Mouse (Mus musculus): Measurements from ENCODE around the gene Tnpo1. TPM values are rescaled to one million over a fixed set of nuclear protein-coding genes. Genes with fewer than 3 reads are reported as not detected.
A peak's percentile ranks its signal among the peaks of the same experiment; 100 is the strongest.

Gene Tnpo1
- polyA plus RNA-seq, 1 experiment from 2014 or later: 32.2 TPM

DNA sequence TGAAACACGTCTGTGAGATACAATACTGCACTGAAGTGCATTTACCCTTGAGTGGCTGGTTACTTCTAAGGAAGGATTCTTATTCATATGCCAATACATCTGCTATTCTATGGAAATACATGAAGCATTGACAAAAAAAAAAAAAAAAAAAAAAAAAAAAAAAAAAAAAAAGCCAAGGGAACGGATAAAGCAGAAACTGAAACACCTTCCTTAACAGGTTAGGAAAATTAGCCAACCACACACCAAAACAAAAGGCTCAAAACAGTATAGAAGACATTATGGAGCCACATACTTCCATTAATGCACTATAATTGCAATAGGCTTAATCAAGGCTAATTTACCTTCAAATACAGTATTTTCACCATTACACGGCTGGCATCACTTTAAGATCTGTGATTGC lies 51.5 kb downstream of the Tnpo1 start:
- Histone ChIP-seq H3K9me3 (ENCODE audit: control insufficient read depth, low read length) (no peaks in the 10 kb centered on the region), H3K4me3 (ENCODE audit: low read depth, low read length) (no peak overlapping the region), H3K4me1 (replicated peaks; ENCODE audit: control insufficient read depth, insufficient read depth, low read length) (no peaks in the 10 kb centered on the region), H3K4me2 (no peak overlapping the region), H3K27me3 (replicated peaks; ENCODE audit: control insufficient read depth, insufficient read depth, low read length) (no peaks in the 10 kb centered on the region), H3K27ac (ENCODE audit: low read depth, low read length) (no peak overlapping the region), H3K36me3 (ENCODE audit: control insufficient read depth, insufficient read depth, low read length) (peaks cover 47% of the 10 kb centered on the region), H3K9ac (ENCODE audit: low read depth, low read length) (no peak overlapping the region)
- DNase-seq (ENCODE audit: low spot score) (no peak), ATAC-seq (replicated peaks; ENCODE audit: low FRiP score) (no peak)
- WGBS: 94% methylated on average over 3 of the region's 3 CpGs

DNA sequence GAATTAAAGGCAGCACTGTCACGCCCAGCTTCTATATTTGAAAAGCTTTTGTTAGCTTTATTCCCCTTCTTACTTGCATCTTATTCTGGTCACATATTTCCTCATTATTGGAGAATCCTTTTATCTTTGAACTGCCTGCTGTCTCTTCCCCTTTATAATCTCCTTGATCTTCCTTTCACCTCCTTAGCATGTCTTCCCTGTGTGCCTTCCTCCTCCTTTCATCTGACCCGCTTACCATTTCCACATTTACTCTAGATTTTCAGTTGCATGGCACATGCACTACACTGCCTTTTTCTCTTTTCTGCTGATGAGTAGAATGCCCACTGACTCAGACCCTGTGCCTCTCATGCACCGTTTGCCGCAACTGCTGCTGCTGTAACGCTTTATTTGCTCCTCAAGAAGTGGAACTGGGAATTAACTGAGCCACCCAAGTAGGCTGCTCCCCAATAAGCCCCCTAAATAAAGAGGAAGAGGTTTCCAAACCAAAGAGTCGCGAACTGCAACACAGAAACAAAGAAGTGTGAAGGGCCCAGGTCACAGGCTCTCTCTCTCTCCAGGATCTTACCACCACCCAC lies 53.8 kb downstream of the Tnpo1 start:
- no peak overlapping the region for H3K4me3 ChIP-seq (ENCODE audit: low read depth, low read length)
- H3K4me1 ChIP-seq (replicated peaks; ENCODE audit: control insufficient read depth, insufficient read depth, low read length): no peaks in the 10 kb centered on the region
- peaks cover 41% of the 10 kb centered on the region for H3K36me3 ChIP-seq (ENCODE audit: control insufficient read depth, insufficient read depth, low read length)
- ATAC-seq (replicated peaks; ENCODE audit: low FRiP score): no peak
- H3K4me2 ChIP-seq: no peak overlapping the region
- DNase-seq (ENCODE audit: low spot score): no peak
- H3K27ac ChIP-seq (ENCODE audit: low read depth, low read length): no peak overlapping the region
- no peaks in the 10 kb centered on the region for H3K9me3 ChIP-seq (ENCODE audit: control insufficient read depth, low read length)
- WGBS: 85% methylated on average over 7 of the region's 7 CpGs
- no peak overlapping the region for H3K9ac ChIP-seq (ENCODE audit: low read depth, low read length)
- no peaks in the 10 kb centered on the region for H3K27me3 ChIP-seq (replicated peaks; ENCODE audit: control insufficient read depth, insufficient read depth, low read length)

DNA sequence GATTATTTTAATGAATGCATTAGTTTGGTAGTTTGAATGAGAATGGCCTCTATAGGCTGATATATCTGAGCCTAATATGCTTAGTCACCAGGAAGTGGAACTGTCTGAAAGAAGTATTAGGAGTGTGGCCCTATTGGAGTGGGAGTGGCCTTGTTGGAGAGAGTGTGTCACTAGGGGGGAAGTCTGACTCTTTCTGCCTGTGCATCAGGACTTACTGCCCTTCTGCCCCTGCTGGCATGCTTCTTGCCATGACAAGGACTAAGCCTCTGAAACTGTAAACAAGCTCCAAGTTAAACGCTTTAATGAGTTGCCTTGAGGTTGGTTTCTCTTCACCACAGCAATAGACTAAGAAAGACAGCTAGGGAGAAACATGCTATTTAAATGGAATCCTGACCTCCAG lies 54.9 kb downstream of the Tnpo1 start:
- Histone ChIP-seq H3K4me2 (no peak overlapping the region), H3K9me3 (ENCODE audit: control insufficient read depth, low read length) (no peaks in the 10 kb centered on the region), H3K36me3 (ENCODE audit: control insufficient read depth, insufficient read depth, low read length) (peaks cover 38% of the 10 kb centered on the region), H3K27me3 (replicated peaks; ENCODE audit: control insufficient read depth, insufficient read depth, low read length) (no peaks in the 10 kb centered on the region), H3K27ac (ENCODE audit: low read depth, low read length) (no peak overlapping the region), H3K4me3 (ENCODE audit: low read depth, low read length) (no peak overlapping the region), H3K9ac (ENCODE audit: low read depth, low read length) (no peak overlapping the region), H3K4me1 (replicated peaks; ENCODE audit: control insufficient read depth, insufficient read depth, low read length) (no peaks in the 10 kb centered on the region)
- ATAC-seq (replicated peaks; ENCODE audit: low FRiP score): no peak
- DNase-seq (ENCODE audit: low spot score): no peak
- 92% methylated on average over 1 of the region's 1 CpGs for WGBS

DNA sequence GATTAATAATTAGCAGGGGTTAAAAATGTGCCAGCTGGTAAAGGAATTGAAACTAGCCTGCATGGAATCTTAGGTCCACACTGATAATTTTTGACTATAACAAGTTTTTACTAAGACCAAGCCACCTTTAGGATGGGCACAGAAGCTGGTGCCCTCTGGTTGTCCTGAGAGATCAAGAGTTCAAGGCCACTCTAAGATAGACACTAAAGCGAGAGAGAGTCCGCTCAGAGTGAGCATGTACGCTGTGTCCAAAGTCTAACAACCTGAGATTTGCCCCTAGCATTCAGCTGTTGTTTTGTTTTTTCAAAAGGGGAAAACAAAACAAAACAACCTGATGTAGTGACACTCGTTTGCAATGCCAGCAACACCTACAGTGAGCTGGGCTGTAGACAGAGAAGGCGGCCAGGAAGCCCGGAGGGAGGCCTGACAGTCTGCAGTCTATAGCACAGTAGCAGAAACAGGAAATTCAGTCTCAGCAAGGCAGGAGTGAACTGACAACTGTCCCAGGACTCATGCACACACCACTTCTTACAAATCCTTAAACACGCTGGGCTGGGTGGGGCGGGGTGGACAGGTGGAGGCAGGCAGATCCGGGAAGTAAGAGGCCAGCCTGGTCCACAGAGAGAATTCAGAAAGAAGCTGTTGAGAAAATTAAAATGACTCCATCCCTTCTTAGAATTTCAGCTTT lies 57.8 kb downstream of the Tnpo1 start:
- Histone ChIP-seq H3K4me3 (ENCODE audit: low read depth, low read length) (no peak overlapping the region), H3K27me3 (replicated peaks; ENCODE audit: control insufficient read depth, insufficient read depth, low read length) (no peaks in the 10 kb centered on the region), H3K9me3 (ENCODE audit: control insufficient read depth, low read length) (no peaks in the 10 kb centered on the region), H3K9ac (ENCODE audit: low read depth, low read length) (no peak overlapping the region), H3K27ac (ENCODE audit: low read depth, low read length) (no peak overlapping the region), H3K4me2 (no peak overlapping the region), H3K36me3 (ENCODE audit: control insufficient read depth, insufficient read depth, low read length) (peaks cover 39% of the 10 kb centered on the region), H3K4me1 (replicated peaks; ENCODE audit: control insufficient read depth, insufficient read depth, low read length) (no peaks in the 10 kb centered on the region)
- DNase-seq (ENCODE audit: low spot score) (no peak), ATAC-seq (replicated peaks; ENCODE audit: low FRiP score) (no peak)
- 91% methylated on average over 9 of the region's 9 CpGs for WGBS

DNA sequence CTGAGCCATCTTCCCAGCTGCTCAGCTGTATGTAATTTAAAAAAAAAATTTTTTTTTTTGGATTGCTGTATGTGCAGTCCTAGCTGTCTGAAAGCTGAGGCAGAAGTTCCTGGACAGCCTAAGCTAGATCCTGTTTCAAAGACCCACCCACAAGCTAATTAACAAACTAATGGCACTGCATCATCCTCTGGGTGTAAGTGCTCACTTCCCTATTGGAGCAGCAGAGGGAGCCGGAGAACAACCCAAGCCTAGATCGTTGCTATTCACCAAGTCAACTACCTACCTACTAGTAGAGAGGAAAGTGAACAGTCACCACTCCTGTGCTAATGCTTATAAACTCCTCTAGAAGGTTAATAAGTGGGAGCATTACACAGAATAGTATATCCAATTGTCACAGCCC lies 58.4 kb downstream of the Tnpo1 start:
- peaks cover 42% of the 10 kb centered on the region for H3K36me3 ChIP-seq (ENCODE audit: control insufficient read depth, insufficient read depth, low read length)
- no peak overlapping the region for H3K27ac ChIP-seq (ENCODE audit: low read depth, low read length)
- no peak overlapping the region for H3K9ac ChIP-seq (ENCODE audit: low read depth, low read length)
- DNase-seq (ENCODE audit: low spot score): no peak
- 71% methylated on average over 2 of the region's 2 CpGs for WGBS
- H3K9me3 ChIP-seq (ENCODE audit: control insufficient read depth, low read length): no peaks in the 10 kb centered on the region
- no peak overlapping the region for H3K4me2 ChIP-seq
- no peak overlapping the region for H3K4me3 ChIP-seq (ENCODE audit: low read depth, low read length)
- no peaks in the 10 kb centered on the region for H3K4me1 ChIP-seq (replicated peaks; ENCODE audit: control insufficient read depth, insufficient read depth, low read length)
- ATAC-seq (replicated peaks; ENCODE audit: low FRiP score): no peak; the same call in 1 of the 2 replicates
- H3K27me3 ChIP-seq (replicated peaks; ENCODE audit: control insufficient read depth, insufficient read depth, low read length): no peaks in the 10 kb centered on the region

DNA sequence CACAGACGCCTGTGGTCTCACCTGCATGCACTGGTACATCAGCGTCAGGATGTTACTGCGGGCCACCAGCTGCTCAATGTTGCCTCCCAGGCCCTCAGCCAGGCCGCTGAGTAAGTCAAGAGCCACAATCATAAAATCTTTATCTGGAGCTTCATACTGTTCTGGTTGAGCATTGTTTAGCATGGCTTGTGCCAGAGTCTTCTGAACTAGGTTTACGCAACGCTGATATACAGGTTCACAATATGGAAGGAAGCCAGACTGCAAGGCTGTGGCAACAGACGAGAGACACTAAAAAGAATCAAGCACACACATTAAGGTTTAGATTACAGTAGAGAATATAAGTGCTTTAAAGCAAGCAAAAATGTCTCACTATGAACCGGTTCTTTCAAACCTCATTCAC lies 70.9 kb downstream of the Tnpo1 start:
- DNase-seq (ENCODE audit: low spot score) (no peak), ATAC-seq (replicated peaks; ENCODE audit: low FRiP score) (no peak)
- Histone ChIP-seq H3K4me2 (no peak overlapping the region), H3K9me3 (ENCODE audit: control insufficient read depth, low read length) (no peaks in the 10 kb centered on the region), H3K4me3 (ENCODE audit: low read depth, low read length) (no peak overlapping the region), H3K4me1 (replicated peaks; ENCODE audit: control insufficient read depth, insufficient read depth, low read length) (no peaks in the 10 kb centered on the region), H3K27me3 (replicated peaks; ENCODE audit: control insufficient read depth, insufficient read depth, low read length) (no peaks in the 10 kb centered on the region), H3K27ac (ENCODE audit: low read depth, low read length) (no peak overlapping the region), H3K36me3 (ENCODE audit: control insufficient read depth, insufficient read depth, low read length) (peaks cover 43% of the 10 kb centered on the region), H3K9ac (ENCODE audit: low read depth, low read length) (no peak overlapping the region)
- 92% methylated on average over 8 of the region's 8 CpGs for WGBS

DNA sequence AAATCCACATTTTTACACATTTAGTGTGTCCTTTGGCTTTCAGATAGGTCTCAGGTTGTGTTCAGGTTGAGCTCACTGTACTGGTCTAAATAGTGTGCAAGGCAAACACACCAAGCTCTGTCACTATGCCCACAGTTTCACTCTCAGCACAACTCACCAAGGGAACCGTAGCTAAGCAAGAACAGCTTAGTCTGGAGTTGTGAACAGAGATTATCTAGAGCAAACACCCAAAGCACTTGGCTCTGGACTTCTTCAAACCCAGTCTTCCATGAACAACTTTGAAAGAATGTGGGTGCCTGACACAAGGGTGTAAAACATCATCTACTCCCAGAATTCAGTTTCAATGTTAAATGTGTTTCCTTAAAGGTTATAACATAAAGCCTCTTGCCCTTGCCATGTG lies 80.4 kb downstream of the Tnpo1 start:
- WGBS: 77% methylated on average over 1 of the region's 1 CpGs
- no peak overlapping the region for H3K4me2 ChIP-seq
- no peak overlapping the region for H3K4me3 ChIP-seq (ENCODE audit: low read depth, low read length)
- no peak for ATAC-seq (replicated peaks; ENCODE audit: low FRiP score)
- no peaks in the 10 kb centered on the region for H3K27me3 ChIP-seq (replicated peaks; ENCODE audit: control insufficient read depth, insufficient read depth, low read length)
- no peaks in the 10 kb centered on the region for H3K4me1 ChIP-seq (replicated peaks; ENCODE audit: control insufficient read depth, insufficient read depth, low read length)
- no peaks in the 10 kb centered on the region for H3K9me3 ChIP-seq (ENCODE audit: control insufficient read depth, low read length)
- no peak overlapping the region for H3K9ac ChIP-seq (ENCODE audit: low read depth, low read length)
- no peak overlapping the region for H3K27ac ChIP-seq (ENCODE audit: low read depth, low read length)
- no peak for DNase-seq (ENCODE audit: low spot score)
- H3K36me3 ChIP-seq (ENCODE audit: control insufficient read depth, insufficient read depth, low read length): peaks cover 14% of the 10 kb centered on the region

DNA sequence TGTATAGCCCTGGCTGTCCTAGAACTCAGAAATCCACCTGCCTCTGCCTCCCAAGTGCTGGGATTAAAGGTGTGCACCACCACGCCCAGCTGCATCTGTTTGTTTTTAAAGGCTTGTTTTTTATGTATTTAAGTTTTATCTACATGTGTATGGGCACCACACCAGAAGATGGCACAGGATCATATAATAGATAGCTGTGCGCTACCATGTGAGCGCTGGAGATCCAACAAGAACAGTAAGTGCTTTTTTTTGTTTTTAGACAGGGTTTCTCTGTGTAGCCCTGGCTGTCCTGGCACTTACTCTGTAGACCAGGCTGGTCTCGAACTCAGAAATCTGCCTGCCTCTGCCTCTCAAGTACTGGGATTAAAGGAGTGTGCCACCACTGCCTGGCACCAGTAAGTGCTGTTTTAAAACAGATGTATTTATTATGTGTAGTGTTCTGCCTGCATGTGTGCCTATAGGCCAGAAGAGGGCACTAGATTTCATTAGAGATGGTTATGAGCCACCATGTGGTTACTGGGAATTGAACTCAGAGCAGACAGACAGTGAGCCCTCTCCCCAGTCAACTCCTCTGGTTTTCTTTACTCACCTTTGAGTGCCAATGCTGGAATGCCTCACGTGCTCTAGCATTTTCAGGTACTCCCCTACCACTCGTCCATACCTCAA lies 89.6 kb downstream of the Tnpo1 start:
- Histone ChIP-seq H3K4me2 (no peak overlapping the region), H3K27ac (ENCODE audit: low read depth, low read length) (peak overlapping the region; percentile 44), H3K27me3 (replicated peaks; ENCODE audit: control insufficient read depth, insufficient read depth, low read length) (no peaks in the 10 kb centered on the region), H3K9me3 (ENCODE audit: control insufficient read depth, low read length) (no peaks in the 10 kb centered on the region), H3K9ac (ENCODE audit: low read depth, low read length) (no peak overlapping the region), H3K4me1 (replicated peaks; ENCODE audit: control insufficient read depth, insufficient read depth, low read length) (no peaks in the 10 kb centered on the region; the same call in none of the 2 replicates), H3K4me3 (ENCODE audit: low read depth, low read length) (no peak overlapping the region), H3K36me3 (ENCODE audit: control insufficient read depth, insufficient read depth, low read length) (0 out of 2 replicates have a peak, but pooled peaks cover 2% of the 10 kb centered on the region)
- 78% methylated on average over 6 of the region's 6 CpGs for WGBS
- DNase-seq (ENCODE audit: low spot score) (no peak), ATAC-seq (replicated peaks; ENCODE audit: low FRiP score) (peak; percentile 19)
